Mouse (Mus musculus) neural tube, embryonic 15.5 days (tissue): ENCODE results near the gene Idua. TPM values are rescaled to one million over a fixed set of nuclear protein-coding genes. Genes with fewer than 3 reads are reported as not detected.
"Not testable (repeated sequence)": the region's sequence is repeated elsewhere in the genome, so short reads cannot be mapped to it uniquely, and the experiment has no call there.

ENCODE experiments used
- ATAC-seq: fragments of 200-750 bp; cut with Nextera tagmentation; 2 replicates; pipeline ENCODE4 v1.8.0; 2017; ENCODE audit warnings: mild to moderate bottlenecking, moderate TSS enrichment, moderate library complexity; ENCODE audit not compliant: low FRiP score
- H3K27ac ChIP-seq: fragments of 300-500 bp; sonication (generic); replicated peaks from 2 replicates; pipeline ENCODE4 v1.5.1; 2015; ENCODE audit warnings: mild to moderate bottlenecking, inconsistent platforms
- H3K27me3 ChIP-seq: fragments of 300-500 bp; sonication (generic); replicated peaks from 2 replicates; pipeline ENCODE4 v1.6.1; 2015; ENCODE audit warnings: inconsistent platforms
- H3K36me3 ChIP-seq: fragments of 300-500 bp; sonication (generic); 2 replicates; pipeline ENCODE4 v1.6.1; 2015; ENCODE audit warnings: inconsistent platforms
- H3K4me1 ChIP-seq: fragments of 300-500 bp; sonication (generic); 2 replicates; pipeline ENCODE4 v1.6.1; 2015; ENCODE audit warnings: inconsistent platforms
- H3K4me2 ChIP-seq: fragments of 300-500 bp; sonication (generic); 2 replicates; pipeline ENCODE4 v1.6.1; 2015; ENCODE audit warnings: inconsistent platforms, mild to moderate bottlenecking, moderate library complexity
- H3K4me3 ChIP-seq: fragments of 300-500 bp; sonication (generic); replicated peaks from 2 replicates; pipeline ENCODE4 v1.5.1; 2015; ENCODE audit warnings: mild to moderate bottlenecking, inconsistent platforms
- H3K9ac ChIP-seq: fragments of 300-500 bp; sonication (generic); replicated peaks from 2 replicates; pipeline ENCODE4 v1.6.1; 2015; ENCODE audit warnings: mild to moderate bottlenecking, inconsistent platforms
- H3K9me3 ChIP-seq: fragments of 300-500 bp; sonication (generic); replicated peaks from 2 replicates; pipeline ENCODE4 v1.6.1; 2016; ENCODE audit warnings: inconsistent platforms
- WGBS: fragments of 180-500 bp; shearing (Covaris S2); methylation state at CpG from one replicate; pipeline ENCODE4 v1.1.7; 2015; ENCODE audit warnings: mixed read lengths; 5-methylcytosine and 5-hydroxymethylcytosine counted together
- polyA plus RNA-seq: library from polyadenylated mRNA; unstranded; fragments of >200 nt; fragmentation: Nextera tagmentation; extraction: Ambion mirVana; gene quantifications from 2 replicates; pipeline ENCODE4 v1.2.1, GENCODE M21; 2015

Idua gene
- 11.4 and 11.7 TPM in 2 replicates for polyA plus RNA-seq

GRCm38 (mm10) chr5:108659698-108660631 lies at the start of gene Idua:
Gene Idua (plus strand): TSS chr5:108660331.
- peak within 1 kb of the TSS; percentile 93 for H3K9ac ChIP-seq
- H3K4me1 ChIP-seq: peaks cover 33% of the 10 kb centered on the region
- H3K4me3 ChIP-seq: peak within 1 kb of the TSS; percentile 98
- no peaks in the 10 kb centered on the region for H3K9me3 ChIP-seq
- no peaks in the 10 kb centered on the region for H3K27me3 ChIP-seq
- H3K4me2 ChIP-seq: peak within 1 kb of the TSS; percentile 92
- ATAC-seq: peak; percentile 46
- peak within 1 kb of the TSS; percentile 72 for H3K27ac ChIP-seq
- peaks cover 25% of the 10 kb centered on the region for H3K36me3 ChIP-seq
- WGBS: 11% methylated on average over 23 of the region's 24 CpGs

DNA sequence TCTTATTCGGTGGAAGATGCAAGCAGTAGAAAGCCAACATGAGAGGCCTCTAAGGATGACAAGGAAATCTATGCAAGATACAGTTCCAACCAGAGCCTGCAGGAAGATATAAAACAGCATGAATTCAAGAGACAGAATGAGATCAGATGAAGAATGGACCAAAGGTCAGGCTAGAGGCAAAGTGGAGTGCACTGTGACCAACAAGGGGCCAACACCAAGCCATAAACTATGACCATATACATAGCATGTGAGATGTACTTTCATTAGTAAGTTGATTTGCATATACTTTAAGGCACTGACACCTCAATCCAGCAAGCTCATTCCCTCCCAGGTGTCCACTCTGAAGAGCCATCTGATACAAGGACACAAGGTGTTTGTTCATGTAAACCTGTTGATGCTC lies 49.7 kb upstream of the Idua start:
- Histone ChIP-seq H3K4me1 (no peaks in the 10 kb centered on the region), H3K27me3 (no peaks in the 10 kb centered on the region), H3K9me3 (no peaks in the 10 kb centered on the region), H3K4me3 (no peak overlapping the region), H3K27ac (no peak overlapping the region), H3K9ac (no peak overlapping the region), H3K4me2 (no peak overlapping the region), H3K36me3 (peaks cover 92% of the 10 kb centered on the region)
- ATAC-seq: no peak
- 94% methylated on average over 1 of the region's 1 CpGs for WGBS

- Histone ChIP-seq H3K27me3 (no peaks in the 10 kb centered on the region), H3K4me3 (no peak overlapping the region), H3K4me1 (peaks cover 2% of the 10 kb centered on the region; the same call in 1 of the 2 replicates), H3K4me2 (no peak overlapping the region), H3K27ac (no peak overlapping the region), H3K36me3 (peaks cover 54% of the 10 kb centered on the region), H3K9me3 (no peaks in the 10 kb centered on the region), H3K9ac (no peak overlapping the region)
- no peak for ATAC-seq
- WGBS: 94% methylated on average over 2 of the region's 2 CpGs
These were observed 38.3 kb upstream of the Idua start for GRCm38 (mm10) chr5:108621870-108622269.

DNA sequence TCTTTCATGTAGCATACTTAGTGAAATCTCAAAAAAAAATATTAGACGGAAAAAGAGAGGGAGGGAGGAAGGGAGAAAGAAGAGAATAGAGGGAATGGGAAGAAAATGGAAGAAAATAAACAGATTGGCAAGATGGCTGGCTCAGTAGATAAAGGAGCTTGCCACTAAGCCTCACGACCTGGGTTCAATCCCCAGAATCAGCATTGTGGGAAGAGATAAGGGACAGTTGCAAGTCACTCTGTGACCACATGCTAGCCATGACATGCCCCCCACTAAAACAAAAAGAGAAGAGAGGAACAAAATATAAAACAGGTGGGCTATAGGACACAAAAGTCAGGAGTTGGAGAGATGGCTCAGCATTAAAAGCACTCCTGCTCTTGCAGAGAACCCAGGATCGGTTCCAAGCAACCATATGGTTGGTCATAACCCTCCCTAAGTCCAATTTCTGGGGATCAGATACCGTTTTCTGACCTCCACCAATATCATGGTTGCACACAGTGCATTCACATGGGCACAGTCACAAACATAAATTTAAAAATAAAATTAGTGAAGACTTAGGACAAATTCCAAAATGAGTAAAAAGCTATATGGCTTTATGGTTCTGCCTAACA lies 34.0 kb upstream of the Idua start:
- Histone ChIP-seq H3K36me3 (peaks cover 31% of the 10 kb centered on the region), H3K4me2 (no peak overlapping the region), H3K27ac (no peak overlapping the region), H3K4me1 (peaks cover 30% of the 10 kb centered on the region), H3K9ac (no peak overlapping the region), H3K9me3 (no peaks in the 10 kb centered on the region), H3K4me3 (no peak overlapping the region), H3K27me3 (no peaks in the 10 kb centered on the region)
- 87% methylated on average over 4 of the region's 4 CpGs for WGBS
- no peak for ATAC-seq

- peak overlapping the region; percentile 96 for H3K9ac ChIP-seq
- H3K4me1 ChIP-seq: peaks cover 30% of the 10 kb centered on the region
- 2% methylated on average over 32 of the region's 32 CpGs for WGBS
- H3K4me2 ChIP-seq: peak overlapping the region; percentile 78
- H3K36me3 ChIP-seq: peaks cover 6% of the 10 kb centered on the region
- H3K27me3 ChIP-seq: no peaks in the 10 kb centered on the region
- H3K27ac ChIP-seq: peak overlapping the region; percentile 91
- peak; percentile 88 for ATAC-seq
- no peaks in the 10 kb centered on the region for H3K9me3 ChIP-seq
- H3K4me3 ChIP-seq: peak overlapping the region; percentile 94
These were observed 31.1 kb upstream of the Idua start for GRCm38 (mm10) chr5:108628891-108629633.

GRCm38 (mm10) chr5:108629634-108630483 lies 30.3 kb upstream of the Idua start, which contains the start of the genes Gak and Tmem175:
Gene Gak (minus strand): TSS chr5:108629755.
Gene Tmem175 (plus strand): TSS chr5:108629770.
- Histone ChIP-seq H3K27me3 (no peaks in the 10 kb centered on the region), H3K4me2 (peak within 1 kb of the TSS; percentile 78), H3K4me3 (peak within 1 kb of the TSS; percentile 94), H3K9me3 (no peaks in the 10 kb centered on the region), H3K27ac (peak within 1 kb of the TSS; percentile 91), H3K9ac (peak within 1 kb of the TSS; percentile 96), H3K4me1 (peaks cover 30% of the 10 kb centered on the region), H3K36me3 (no peaks in the 10 kb centered on the region)
- WGBS: under 1% methylated on average over 58 of the region's 58 CpGs
- ATAC-seq: peak; percentile 97

DNA sequence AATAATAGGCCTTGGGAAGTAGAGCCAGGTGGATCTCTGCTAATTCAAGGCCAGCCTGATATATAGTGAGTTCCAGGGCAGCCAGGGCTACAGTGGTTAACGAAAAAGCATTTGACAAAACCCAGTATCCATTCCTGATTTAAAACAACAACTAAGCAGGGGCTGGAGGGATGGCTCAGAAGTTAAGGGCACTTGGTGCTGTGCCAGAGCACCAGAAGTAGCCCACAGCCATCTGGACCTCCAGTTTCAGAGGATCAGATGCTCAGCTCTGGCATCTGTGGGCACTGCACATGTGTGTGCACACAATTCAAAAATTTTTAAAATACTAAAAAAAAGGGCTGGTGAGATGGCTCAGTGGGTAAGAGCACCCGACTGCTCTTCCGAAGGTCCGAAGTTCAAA lies 26.5 kb upstream of the Idua start:
- Histone ChIP-seq H3K9ac (no peak overlapping the region), H3K4me3 (no peak overlapping the region), H3K4me1 (peaks cover 11% of the 10 kb centered on the region), H3K36me3 (no peaks in the 10 kb centered on the region), H3K4me2 (no peak overlapping the region), H3K9me3 (no peaks in the 10 kb centered on the region), H3K27me3 (no peaks in the 10 kb centered on the region), H3K27ac (no peak overlapping the region)
- no peak for ATAC-seq
- WGBS: 82% methylated on average over 4 of the region's 4 CpGs

DNA sequence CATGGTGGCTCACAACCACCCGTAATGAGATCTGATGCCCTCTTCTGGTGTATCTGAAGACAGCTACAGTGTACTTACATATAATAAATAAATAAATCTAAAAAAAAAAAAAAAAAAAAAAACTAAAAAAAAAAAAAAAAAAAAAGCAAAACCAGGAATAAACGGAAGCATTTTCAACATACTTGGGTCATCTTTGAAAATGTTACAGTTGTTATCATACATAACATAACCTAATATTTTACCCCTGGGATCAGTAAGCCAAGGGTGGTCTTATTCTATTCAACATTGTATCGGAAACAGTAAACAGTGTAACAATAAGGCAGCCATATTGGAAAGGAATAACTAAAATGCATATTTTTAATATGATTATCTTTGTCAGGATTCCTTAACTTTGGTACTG lies 26.0 kb upstream of the Idua start:
- not testable (repeated sequence) for H3K9me3 ChIP-seq, H3K4me2 ChIP-seq
- WGBS: 84% methylated on average over 2 of the region's 3 CpGs

DNA sequence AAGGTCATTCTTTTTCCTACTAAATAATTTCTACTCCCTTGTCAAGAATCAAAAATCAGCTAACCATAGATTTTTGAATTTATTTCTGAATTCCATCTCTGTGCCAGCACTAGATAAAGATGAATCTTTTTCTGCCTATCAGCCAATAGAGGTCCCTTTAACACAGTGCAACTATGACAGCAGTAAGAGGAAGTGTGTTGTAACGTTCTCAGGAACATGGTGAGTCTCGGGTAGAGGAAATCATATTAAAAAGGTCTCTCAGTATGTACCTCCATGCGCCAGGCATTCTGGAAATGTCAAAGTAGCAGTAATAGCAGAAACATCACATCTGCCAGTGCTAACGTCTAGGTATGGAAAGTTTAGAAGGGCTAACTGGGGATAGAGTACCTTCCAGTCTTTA lies 24.0 kb upstream of the Idua start:
- Histone ChIP-seq H3K27ac (no peak overlapping the region), H3K36me3 (peaks cover 4% of the 10 kb centered on the region; the same call in 1 of the 2 replicates), H3K9ac (no peak overlapping the region), H3K4me1 (no peaks in the 10 kb centered on the region), H3K4me2 (no peak overlapping the region), H3K9me3 (no peaks in the 10 kb centered on the region), H3K4me3 (no peak overlapping the region), H3K27me3 (no peaks in the 10 kb centered on the region)
- WGBS: 80% methylated on average over 4 of the region's 4 CpGs
- ATAC-seq: no peak

More for the DNA sequence above, 26.0 kb upstream of the Idua start:
- H3K27me3 ChIP-seq, H3K27ac ChIP-seq, ATAC-seq, H3K9ac ChIP-seq, H3K4me3 ChIP-seq, H3K36me3 ChIP-seq, H3K4me1 ChIP-seq: not testable (repeated sequence)

GRCm38 (mm10) chr5:108643674-108644073 lies 16.5 kb upstream of the Idua start:
- peaks cover 48% of the 10 kb centered on the region for H3K36me3 ChIP-seq
- H3K27me3 ChIP-seq: no peaks in the 10 kb centered on the region
- ATAC-seq: no peak
- WGBS: 89% methylated on average over 2 of the region's 2 CpGs
- no peak overlapping the region for H3K4me2 ChIP-seq
- no peaks in the 10 kb centered on the region for H3K4me1 ChIP-seq
- no peak overlapping the region for H3K9ac ChIP-seq
- H3K27ac ChIP-seq: no peak overlapping the region
- H3K4me3 ChIP-seq: no peak overlapping the region
- H3K9me3 ChIP-seq: no peaks in the 10 kb centered on the region
